Mouse (Mus musculus) CD8-positive naive resting alpha-beta T cell, adult 57 days (primary cell): Measurements from ENCODE around the gene Gm4133. TPM values are rescaled to one million over a fixed set of nuclear protein-coding genes. Genes with fewer than 3 reads are reported as not detected.

Experiments
- total RNA-seq: library from RNA; stranded (reverse); gene quantifications from one replicate; pipeline ENCODE4 v1.2.4, GENCODE M21; 2023

The Gm4133 gene
- total RNA-seq = not detected

DNA sequence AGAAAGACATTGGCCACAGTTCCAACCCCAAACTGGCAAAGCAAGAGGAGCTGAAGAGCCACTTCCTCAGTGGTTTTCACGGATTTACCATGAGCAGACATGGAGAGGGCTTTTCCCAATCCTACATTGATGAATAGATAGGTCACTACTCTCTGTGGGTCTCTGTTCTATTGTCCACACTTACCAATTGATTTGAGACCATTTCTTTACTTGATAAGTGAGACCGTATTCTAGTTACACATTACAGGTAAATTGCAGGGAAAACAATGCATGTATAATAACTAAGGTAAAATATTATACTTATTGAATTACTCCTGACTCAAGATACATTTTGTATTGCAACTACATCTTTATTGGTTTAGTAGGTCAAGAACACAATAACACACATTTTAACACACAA is at the start of gene Gm4133:
Gene Gm4133 (minus strand): TSS at position 101 of the 400 bp plus-strand sequence.

DNA sequence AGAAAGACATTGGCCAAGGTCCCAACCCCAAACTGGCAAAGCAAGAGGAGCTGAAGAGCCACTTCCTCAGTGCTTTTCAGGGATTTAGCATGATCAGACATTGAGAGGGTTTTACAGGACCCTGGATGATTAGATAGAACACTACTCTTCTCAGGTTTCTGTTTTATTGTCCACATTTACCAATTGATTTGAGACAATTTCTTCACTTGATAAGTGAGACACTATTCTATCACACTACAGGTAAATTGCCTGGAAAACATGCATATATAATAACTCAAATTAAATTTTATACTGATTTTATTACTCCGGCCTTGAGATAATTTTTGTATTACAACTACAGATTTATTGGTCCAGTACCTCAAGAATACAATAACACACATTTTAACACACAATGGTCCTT is 41.4 kb upstream of the Gm4133 start, which contains the start of gene Gm5728:
Gene Gm5728 (minus strand): TSS at position 101 of the 400 bp plus-strand sequence.

Other genes with a start within 250 kb of the Gm4133 start
- gene Vmn1r91, start 234.4 kb downstream of the Gm4133 start, total RNA-seq = not detected
- not detected for gene Gm16442, start 211.5 kb downstream of the Gm4133 start, total RNA-seq
- not detected for gene Vmn1r93, start 195.0 kb downstream of the Gm4133 start, total RNA-seq
- not detected for gene Vmn1r94, start 165.7 kb downstream of the Gm4133 start, total RNA-seq
- not detected for gene Vmn1r95, start 140.4 kb downstream of the Gm4133 start, total RNA-seq
- not detected for gene Gm6164, start 128.5 kb downstream of the Gm4133 start, total RNA-seq
- not detected for gene Gm4498, start 100.2 kb downstream of the Gm4133 start, total RNA-seq
- not detected for gene Gm5890, start 71.2 kb downstream of the Gm4133 start, total RNA-seq
- gene Gm5728, start 41.3 kb upstream of the Gm4133 start, total RNA-seq = not detected
- gene Vmn1r100, start 83.9 kb upstream of the Gm4133 start, total RNA-seq = not detected
- gene Vmn1r101, start 108.5 kb upstream of the Gm4133 start, total RNA-seq = not detected
- not detected for gene Gm10670, start 140.9 kb upstream of the Gm4133 start, total RNA-seq
- gene Vmn1r103, start 176.5 kb upstream of the Gm4133 start, total RNA-seq = not detected
- not detected for gene Vmn1r104, start 199.8 kb upstream of the Gm4133 start, total RNA-seq
- not detected for gene Gm5726, start 211.7 kb upstream of the Gm4133 start, total RNA-seq
- gene Gm4141, start 242.2 kb upstream of the Gm4133 start, total RNA-seq = not detected